Mouse (Mus musculus) cerebellum, postnatal 36 days (tissue): ENCODE results near the gene Nfia.

Source experiments
- DNase-seq, 2 experiments: peaks; one replicate each; pipeline ENCODE4 v3.0.0; 2021 to 2022; ENCODE audit warnings: mixed read lengths in 2 of 2

The Nfia gene

DNA sequence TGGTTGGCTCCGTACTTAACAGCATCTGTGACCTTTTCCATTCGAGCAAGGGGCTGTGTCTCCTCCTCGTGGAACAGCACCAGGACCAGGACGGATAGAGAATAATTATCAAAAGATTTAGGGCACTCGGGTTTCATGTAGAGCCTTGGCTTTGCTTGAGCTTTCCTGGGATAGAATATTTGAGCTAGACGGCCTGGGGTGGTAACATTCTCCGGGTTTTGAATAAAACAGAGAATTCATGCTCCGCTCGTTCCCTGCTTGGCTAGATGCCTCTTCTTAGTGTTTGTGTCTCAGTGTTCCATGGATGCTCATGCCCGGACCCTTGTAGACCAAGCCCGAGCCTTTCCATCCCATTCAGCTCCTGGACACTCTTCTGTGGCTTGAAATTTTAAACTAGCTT, 181.4 kb downstream of the Nfia start:
- peak; percentile 39 to 64 for DNase-seq

DNA sequence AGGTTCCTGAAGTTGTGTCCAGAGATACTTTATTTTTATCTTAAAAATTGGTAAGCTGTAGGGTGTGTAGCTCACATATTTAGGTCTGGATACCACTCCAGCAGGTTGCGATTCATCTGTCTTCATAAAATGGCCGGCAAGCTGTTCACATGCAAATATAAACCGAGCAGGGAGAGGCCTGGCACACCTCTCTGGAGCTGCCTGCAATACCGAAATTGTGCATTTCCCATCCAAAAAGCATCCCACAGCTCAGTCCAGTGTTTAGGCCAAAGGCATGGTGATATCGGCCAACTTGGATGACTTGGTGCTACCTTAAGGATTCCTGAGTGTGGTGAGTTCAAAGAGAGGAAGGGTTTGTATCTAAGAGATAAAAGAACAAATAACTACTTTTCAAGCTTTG, 185.6 kb downstream of the Nfia start:
- DNase-seq, result peak; percentile 56 to 62

GRCm38 (mm10) chr4:97962856-97963255, 190.3 kb downstream of the Nfia start:
- no peak for DNase-seq

GRCm38 (mm10) chr4:97963951-97964350, 191.4 kb downstream of the Nfia start:
- DNase-seq, result no peak

GRCm38 (mm10) chr4:97968786-97969348, 196.3 kb downstream of the Nfia start:
- no peak for DNase-seq

DNA sequence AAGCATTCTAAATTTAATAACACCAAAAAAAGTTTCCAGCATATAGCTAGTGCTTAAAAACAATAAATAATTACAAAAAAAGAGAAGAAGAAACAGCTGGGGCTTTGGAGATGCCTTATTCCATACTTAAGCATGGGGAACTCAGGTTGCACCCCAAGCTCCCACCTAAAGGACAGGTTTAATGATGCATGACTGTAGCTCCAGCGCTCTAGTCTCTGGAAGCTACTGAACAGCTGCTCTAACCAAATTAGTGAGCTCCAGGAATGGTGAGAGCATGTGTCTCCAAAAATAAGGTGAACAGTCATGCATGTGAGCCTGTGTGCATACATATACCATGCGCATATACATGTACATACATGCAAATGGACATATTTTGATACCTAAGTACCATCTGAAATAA, 200.5 kb downstream of the Nfia start:
- no peak for DNase-seq

- DNase-seq, result no peak
Observed at GRCm38 (mm10) chr4:97974037-97974436, 201.5 kb downstream of the Nfia start.

DNA sequence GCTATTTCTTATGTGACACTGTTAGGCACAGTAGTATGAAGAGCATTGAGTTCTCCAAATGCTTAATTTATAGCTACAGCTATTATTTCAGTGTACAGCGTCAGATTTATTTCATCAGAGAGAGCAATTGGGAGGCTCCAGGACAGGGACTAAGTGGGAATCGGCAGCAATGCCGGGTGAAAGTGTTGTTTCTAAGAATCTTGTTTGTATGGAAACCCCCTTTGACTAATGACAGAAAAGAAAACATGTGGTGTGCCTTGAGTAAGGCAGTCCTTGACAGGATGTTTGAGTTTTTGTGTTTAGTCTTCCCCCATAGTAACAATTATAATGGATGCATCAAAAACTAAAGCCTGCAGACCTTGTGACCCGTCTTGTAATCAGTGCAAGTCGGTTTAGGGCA, 204.4 kb downstream of the Nfia start:
- DNase-seq, result no peak

GRCm38 (mm10) chr4:97984361-97984760, 211.8 kb downstream of the Nfia start:
- no peak for DNase-seq

DNA sequence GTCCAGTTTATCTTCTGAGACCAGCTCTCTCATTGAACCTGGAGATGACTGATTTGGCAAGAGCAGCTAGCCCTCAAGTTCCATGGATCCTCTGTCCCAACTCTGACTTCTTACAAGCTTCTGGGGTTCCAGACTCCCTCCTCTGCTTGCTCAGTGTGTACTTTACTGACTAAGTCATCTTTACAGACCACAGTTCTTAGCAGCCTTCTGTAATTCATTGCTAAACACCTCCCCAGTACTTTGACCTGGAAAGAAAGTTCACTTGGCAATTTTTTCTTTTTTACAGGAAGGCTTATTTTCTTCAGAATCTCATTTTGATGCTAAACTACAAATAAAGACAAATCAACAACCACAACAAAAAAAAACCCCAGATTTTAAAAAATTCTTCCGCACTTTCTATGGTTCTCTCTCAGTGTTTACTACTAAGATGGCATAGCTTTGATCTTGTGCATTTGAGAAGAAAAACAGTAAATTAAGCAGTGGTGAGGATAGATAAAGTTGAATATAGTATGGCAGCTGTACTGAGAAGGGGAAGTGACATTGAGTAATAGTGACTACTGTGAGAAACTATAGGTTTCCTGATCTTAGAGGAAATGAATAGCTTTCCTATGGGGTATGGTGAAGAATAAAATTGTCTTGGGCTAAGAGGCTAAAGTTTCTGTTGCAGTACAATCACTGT, 213.7 kb downstream of the Nfia start:
- DNase-seq, result no peak

DNA sequence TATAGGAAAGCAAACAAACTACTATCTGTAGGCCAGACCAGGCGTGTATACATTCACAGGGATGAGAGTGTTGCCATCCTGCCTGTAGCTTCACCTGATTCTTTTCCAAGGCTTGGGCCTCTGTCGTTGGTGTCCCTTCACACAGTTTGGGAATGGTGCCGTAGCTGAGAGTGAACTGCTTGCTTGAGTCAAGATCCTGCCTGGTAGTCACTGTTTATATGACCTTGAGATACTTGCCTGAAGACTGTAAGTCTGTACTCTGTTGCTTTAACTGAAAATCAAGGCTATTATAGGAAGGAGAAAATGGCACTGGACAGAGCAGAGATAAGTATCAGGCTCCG, 214.2 kb downstream of the Nfia start:
- no peak for DNase-seq

DNA sequence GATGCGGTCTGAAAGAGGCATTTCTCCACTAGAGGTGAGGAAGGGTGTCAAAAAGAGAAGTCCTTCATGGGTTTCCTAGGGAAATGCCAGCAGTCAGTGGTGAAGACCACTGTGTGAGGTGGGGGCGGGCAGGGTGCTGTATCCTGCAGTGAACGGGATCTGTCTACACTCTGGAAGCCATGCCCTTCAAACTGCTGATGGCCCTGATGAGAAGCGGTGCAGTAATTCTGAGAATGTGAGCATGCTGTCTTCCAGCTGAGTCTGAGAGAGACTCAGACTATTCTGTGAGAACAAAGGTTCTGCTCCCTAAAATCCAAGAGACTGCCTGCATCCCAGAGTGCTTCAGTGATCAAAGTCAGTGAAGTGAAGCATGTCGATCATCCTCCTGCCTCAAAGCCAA, 216.2 kb downstream of the Nfia start:
- DNase-seq, result no peak

GRCm38 (mm10) chr4:97990431-97990830, 217.9 kb downstream of the Nfia start:
- no peak for DNase-seq

DNA sequence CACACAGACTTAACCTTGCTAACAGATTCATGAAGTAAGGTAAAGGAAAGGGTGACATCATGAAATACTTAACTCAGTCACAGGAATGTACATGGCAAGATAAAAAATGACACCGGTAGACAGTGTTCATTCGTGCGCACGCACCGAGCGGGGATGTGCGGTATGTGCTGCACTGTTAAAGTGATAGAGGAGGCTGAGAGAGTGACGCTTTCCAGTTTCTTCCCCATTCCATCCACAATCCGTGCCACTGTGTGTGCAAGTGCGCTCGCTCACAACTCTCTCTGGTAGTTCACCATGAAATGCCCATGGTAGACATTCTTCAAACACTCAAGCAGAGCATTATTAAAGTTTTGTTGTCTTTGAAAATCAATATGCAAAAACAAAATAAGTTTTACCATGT, 218.9 kb downstream of the Nfia start:
- no peak for DNase-seq

GRCm38 (mm10) chr4:97991880-97992279, 219.3 kb downstream of the Nfia start:
- DNase-seq, result no peak

DNA sequence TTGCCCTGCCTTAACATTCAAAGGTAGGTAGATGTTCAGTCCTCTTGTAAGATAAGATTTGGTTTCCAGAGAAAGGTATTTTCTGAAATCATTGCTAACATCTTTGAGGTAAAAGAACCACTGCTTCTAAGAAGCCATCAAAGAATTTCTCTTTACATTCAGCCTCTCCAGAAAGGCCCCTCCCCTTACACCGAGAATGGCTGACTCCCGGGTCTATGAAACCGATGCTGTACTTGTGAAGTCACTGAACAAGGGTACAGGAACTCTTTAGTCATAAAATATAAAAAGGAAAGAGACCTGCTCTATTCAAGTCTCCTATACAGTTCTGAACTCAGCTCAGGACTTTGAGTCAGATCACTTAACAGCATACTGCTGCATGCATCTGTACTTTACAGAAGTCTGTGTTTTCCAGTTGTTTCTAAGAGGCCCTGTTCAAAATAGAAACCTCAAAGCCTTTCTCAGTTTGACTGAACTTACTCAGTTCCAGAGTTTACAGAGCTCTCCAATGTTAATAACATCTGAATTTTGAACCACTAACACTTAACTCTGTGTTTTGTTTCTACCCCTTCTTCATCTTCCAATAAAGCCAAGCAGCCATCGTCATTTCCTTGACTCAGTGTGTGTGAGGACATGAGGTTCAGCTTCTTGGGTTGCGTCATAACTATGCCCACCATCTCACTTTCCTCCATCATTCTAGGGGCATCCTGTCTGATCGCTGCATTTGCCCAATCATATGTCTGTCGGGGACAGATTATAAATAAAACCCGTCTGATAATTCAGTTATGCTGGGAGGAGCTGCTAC, 223.6 kb downstream of the Nfia start:
- no peak for DNase-seq

DNA sequence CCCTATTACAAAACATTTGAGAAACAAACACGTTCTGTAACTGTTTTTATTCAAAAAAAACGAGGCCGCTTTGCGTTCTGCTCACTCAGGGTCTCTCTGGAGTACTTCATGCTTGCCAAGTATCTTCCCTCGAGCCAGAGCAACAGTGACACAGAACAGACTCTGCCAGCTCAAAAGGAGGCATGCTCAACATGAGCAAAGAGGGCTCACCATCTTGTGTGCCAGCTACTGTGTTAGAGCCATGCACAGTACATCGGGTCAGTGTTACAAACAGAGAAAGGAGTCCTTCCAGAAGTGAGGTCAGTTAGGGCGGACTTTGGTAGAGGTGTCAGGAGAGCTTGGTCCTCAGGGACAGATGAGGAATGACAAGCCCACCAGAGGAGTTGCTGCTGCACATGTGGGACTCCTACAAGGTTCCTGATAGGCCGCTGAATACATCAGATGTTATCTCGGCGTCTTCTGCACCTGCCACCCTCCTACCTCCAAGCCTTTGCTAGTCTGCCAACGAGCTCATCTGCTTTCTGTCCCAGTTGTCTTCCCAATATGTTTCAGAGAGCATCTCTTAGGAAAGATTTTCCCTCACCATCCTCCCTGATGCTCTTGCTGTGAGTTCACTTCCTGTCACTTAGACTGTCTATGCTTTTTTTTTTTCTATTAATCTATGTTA, 224.8 kb downstream of the Nfia start:
- DNase-seq, result peak in 1 of 2 experiments; percentile 12

DNA sequence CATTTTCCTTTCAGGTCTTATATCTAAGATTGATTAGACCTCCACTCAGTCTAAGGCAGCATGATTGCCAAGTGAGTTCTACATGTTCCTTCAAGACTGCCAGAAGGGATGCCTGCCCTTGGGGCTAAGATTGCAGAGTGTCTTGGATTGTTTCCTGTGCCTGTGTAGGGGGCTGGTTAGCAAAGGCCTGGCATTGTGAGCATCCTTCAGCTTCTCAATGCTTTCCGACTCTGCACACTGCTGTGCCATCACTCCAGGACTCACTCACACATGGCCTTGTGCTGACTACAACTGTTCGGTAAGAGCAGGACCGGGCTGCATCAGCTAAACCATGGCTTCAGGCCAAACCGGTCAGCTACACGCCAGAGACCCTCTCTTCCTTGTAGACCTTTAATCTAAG, 229.7 kb downstream of the Nfia start:
- no peak for DNase-seq

DNA sequence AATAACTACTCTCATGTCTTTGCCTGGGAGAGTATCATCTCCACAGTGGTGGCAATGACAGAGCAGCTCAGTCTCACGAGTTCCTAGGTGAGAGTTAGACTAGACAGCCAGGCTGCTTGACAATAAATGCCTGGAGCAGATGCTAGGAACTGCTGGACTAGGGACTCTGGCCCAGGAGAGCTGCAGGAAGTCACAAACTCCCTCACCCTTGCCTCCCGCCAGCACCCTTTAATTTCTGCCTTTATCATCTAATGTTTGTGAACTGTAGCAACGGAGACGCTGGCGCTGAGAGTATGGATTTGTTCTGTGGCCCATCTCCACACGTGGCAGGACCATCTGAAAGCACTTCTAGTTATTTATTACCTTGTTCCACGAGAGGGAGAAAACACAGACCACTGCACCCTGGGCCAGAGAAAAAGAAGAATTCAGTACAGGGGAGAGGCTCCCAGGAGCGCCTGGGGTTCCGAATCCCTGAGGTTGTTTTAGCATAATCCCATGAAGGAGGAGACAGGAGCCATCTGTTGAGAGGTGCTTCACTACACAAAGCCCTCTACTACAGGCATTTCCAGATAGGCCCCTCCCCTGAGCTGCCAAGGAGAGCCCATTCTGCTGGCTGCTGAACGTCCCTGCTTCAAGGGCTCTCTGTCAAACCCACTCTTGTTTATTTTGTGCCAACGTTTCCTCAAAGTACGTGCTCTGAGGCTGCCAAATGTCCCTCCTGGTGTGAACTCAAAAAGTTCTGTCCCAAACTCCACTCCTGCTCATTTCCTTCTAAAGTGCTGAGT, 231.0 kb downstream of the Nfia start:
- no peak for DNase-seq

- DNase-seq, result peak; percentile 34 to 37
Observed at GRCm38 (mm10) chr4:98004108-98004625, 231.6 kb downstream of the Nfia start.

GRCm38 (mm10) chr4:98004986-98005385, 232.5 kb downstream of the Nfia start:
- no peak for DNase-seq

GRCm38 (mm10) chr4:98008814-98009368, 236.4 kb downstream of the Nfia start:
- no peak for DNase-seq
